Mouse (Mus musculus) C2C12 (cell line): ENCODE results near the gene Fam124b.

Source experiments
- MAX ChIP-seq: IDR thresholded peaks from one replicate; pipeline ENCODE4 v1.6.1; 2011; ENCODE audit warnings: mild to moderate bottlenecking, control low read depth
- MYOD1 ChIP-seq: IDR thresholded peaks from one replicate; pipeline ENCODE4 v1.6.1; 2011; ENCODE audit warnings: low read depth; ENCODE audit not compliant: control insufficient read depth, insufficient read length
- USF1 ChIP-seq: IDR thresholded peaks from one replicate; pipeline ENCODE4 v1.6.1; 2011; ENCODE audit warnings: low read depth, mild to moderate bottlenecking, control low read depth, moderate library complexity

- TF ChIP-seq MAX: no peak
- TF ChIP-seq USF1: no peak
- TF ChIP-seq MYOD1: no peak
Measured at GRCm38 (mm10) chr1:80240017-80240660, 21.9 kb upstream of the Fam124b start.
